Mouse (Mus musculus) cortical plate, adult 2 months (tissue): Measurements from ENCODE around the gene Edrf1.

Experiments used
- CTCF ChIP-seq: fragments of 200-500 bp; IDR thresholded peaks from 2 replicates; pipeline ENCODE4 v1.5.1; 2011; ENCODE audit warnings: mild to moderate bottlenecking, control low read depth, low read length; ENCODE audit not compliant: insufficient read depth; ENCODE audit errors: extremely low read depth
- POLR2A ChIP-seq: fragments of 200-500 bp; IDR thresholded peaks from 2 replicates; pipeline ENCODE4 v1.6.1; 2011; ENCODE audit warnings: mild to moderate bottlenecking, low read length, control low read depth; ENCODE audit not compliant: insufficient read depth; ENCODE audit errors: extremely low read depth

DNA sequence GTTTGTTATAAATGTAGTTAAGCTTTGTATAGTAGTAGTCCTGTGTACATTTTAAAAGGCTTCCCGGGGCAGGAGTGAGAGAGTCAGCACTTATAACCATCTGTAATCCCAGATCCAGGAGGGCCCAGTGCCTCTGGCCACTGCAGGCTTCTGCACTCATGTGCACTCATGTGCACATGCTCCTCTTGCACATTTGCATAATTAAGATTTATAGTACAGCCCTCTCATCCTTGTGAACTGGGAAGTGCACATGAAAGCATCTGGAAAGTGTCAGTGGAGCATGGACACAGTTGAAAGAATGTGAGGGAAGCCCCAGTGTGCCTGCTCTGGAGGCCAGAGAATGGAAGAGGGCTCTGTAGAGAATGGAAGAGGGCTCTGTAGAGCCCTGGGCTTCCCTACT, 25.1 kb downstream of the Edrf1 start:
- TF ChIP-seq POLR2A (no peak), CTCF (no peak)
